Mouse (Mus musculus) A20 (cell line): ENCODE measurements around the gene Mcub.

Experiments used
- DNase-seq: peaks from one replicate; pipeline ENCODE4 v3.0.0-alpha.2; 2011; ENCODE audit warnings: low read depth, low spot score

Gene Mcub

GRCm38 (mm10) chr3:129969432-129970395 lies at the start of gene Mcub:
TSS of gene Mcub (minus strand) at chr3:129970206.
- DNase-seq: peak; percentile 34

DNA sequence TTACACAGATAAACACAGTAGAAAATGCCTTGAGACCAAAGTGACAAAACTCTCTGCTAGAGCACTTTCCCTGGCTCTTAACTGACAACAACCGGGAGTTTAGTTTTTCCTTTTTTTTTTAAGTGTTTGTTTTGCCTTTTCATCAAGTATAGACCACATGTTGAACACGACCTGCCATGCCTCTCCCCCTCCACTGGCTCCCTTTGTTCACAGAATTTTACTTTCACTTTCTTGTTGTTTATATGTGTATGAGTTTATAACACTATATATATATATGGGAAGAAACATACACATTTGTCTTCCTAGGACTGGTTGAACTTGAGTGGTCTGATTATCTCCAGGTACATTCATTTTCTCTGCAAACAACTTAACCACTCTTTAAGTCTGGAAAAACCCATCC lies 42.9 kb upstream of the Mcub start:
- no peak for DNase-seq

DNA sequence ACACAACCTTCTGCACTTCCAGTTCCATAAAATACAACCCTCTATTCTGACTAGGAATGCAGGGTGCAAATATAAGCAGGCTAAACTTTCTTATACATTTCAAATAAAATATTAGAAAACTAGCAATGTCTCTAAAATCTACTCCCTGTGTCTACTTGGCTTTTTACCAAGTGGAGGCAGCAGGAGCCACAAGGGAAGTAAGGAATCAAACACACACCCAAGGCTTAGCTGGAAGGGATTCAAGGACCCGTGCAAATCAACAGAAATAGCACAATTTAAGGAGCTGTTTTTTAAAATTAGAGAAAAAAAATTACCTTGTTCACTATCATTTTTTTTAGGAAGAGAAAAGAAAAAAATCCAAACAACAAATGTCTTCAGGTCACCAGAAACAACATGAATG lies 41.2 kb upstream of the Mcub start:
- no peak for DNase-seq

DNA sequence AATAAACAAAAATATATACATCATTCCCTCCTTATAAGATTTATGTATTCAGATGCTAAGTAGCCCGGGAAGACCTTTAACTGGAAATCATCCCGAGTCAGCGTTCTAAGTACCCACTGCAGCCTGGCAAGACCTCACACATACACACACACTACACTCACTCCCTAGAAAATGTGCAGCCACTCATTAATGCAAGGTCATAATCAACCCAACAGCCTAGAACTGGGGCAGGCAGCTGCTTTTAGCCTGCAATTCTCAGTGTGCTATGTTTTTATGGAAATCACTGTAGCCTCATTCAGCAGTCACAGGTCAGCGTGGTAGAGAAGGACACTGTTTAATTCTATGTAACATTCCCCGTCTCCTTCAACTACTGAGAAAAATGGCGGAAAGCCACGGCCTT lies 36.1 kb upstream of the Mcub start:
- no peak for DNase-seq

DNA sequence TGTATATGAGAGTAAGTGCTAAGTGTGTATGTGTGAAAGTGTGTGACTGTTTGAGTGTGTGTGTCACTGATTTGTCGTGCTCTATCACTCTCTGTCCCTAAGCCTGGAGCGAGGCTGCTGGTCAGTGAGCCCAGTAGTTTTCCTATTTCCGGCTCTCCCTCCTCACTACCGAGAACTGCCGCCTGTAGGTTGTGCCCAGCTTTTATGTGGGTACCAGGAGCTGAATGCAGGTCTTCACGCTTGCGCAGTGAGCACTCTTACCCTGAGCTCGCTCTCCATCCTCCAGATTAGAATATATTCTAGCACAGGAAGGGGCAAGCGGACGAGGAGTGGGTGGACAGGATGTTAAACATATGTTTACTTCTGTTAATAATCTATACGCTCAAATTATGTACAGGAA lies 30.9 kb upstream of the Mcub start:
- no peak for DNase-seq

DNA sequence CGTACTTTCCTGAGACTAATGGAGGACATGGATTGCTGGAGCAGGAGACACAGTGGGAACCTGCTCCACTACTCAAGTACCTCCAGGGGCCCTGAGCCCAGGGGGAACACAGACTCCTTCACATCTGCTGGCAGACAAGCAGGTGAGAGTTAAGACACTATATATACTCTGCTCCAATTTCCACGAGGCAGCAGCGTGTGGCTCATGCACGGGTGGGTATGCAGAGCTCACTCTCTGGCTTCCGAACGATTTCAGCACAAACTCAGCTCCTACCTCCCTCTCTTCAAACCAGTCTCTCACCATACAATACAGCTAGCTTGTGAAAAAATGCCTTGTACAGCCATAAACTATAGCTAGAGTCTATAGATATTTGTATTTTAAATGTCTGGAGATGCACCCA lies 28.5 kb upstream of the Mcub start:
- DNase-seq: no peak

DNA sequence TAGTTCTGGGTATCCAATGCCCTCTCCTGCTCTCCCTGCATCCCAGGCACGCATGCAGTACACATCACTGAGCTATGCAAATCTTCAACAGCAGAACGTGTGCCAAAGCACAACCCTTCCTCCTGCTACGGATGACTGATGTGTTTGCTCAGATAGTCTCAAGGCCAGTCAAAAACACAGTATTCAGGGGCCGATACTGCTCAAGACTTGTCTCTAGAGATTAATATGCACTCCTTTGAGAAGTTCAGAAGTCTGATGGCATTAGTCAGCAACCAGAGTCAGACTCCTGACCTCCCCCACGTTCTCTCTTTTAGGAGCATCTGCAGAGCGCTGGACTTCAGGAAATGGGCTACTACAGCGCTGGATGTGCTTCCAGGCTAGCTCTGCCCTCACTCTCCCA lies 28.0 kb upstream of the Mcub start:
- no peak for DNase-seq

DNA sequence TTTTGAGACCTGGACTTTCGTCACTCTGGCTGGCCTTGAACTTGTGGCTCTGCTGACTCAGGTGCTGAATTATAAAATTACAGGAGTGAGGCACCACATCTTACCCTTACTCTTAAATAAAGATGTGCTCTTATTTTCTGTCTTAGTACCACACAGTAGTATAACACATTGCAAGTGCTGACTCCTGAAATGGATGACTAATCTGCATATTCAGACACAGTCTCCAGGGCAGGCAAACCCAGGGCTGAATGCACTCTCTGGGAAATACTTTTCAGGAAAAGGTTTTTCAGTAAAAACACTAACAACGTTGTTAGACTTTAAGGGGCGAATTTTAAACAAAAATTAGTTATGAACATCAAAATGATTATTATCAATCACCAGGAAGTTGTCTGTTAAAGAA lies 27.3 kb upstream of the Mcub start:
- no peak for DNase-seq

- DNase-seq: no peak
Measured at GRCm38 (mm10) chr3:129987297-129987696, 17.3 kb upstream of the Mcub start.

DNA sequence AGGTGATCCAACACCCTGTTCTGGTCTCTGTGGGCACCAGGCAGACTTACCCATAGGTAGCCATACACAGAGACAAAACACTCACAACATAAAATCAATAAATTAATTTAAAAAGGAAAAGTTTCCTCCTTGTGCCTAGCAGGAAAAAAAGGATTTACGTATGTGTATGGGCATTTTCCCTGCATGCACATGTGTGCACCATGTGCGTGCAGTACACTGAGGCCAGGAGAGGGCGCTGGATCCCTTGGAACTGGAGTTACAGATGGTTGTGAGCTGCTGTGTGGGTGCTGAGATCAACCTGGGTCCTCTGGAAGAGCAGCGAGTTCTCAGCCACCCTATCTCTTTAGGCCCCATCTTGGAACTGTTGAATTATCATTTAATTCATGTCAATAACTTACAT lies 15.3 kb upstream of the Mcub start:
- DNase-seq: peak; percentile 31

DNA sequence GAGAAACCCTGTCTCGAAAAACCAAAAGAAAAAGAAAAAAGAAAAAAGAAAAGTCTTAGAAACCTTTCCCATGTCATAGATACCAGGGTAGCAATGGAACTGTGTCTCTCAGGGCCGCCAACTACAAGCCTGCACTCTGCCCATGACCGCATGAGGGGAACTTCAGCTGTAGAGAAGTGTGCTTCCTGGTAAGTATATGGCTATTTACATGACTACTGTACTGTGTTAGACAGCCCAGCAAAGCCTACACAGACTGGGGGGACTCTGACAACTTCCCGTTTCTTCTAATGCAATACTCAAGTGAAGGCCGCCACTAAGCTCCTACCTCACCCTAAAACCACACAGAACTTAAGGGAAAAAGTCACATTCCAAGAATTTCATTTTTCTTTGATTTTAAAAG lies 14.8 kb upstream of the Mcub start:
- no peak for DNase-seq

DNA sequence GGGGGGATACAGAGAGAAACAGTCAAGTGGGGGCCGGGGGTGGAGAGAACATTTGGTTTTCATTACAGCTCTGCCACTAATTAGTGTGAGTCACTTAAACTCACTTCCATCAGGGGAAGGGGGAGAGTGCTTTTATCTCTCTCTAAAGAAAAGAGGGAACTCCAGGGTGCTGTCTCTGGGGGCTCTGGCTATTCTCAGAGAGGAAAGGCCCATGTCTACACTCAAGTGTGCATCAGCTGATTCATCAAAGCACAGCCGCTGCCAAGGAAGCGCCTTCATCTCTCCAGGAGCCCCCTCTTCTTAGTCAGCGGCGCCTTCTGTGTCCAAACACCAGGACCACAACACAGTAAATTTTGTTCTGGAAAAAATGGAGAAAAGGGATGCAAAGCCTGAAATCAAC lies 12.3 kb upstream of the Mcub start:
- no peak for DNase-seq

DNA sequence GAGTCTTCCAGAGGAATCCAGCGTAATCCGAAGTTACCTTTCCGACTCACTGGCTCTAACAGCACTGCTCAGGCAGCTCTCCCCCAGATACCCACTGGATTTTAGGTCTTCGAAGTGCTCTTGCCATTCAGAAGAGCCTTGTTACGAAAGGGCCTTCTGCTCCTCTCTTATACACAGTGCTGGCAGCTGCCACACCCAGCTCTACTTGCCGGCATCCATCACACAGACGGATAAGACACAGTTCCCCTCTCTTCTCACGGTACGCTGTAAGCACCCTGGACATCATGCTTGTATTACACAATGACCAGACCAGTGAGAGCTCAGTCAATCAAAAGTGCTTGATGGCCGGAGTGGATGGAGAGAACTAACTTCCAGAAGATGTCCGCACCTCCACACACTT lies 11.8 kb upstream of the Mcub start:
- DNase-seq: no peak

GRCm38 (mm10) chr3:129979510-129979909 lies 9.5 kb upstream of the Mcub start:
- no peak for DNase-seq

DNA sequence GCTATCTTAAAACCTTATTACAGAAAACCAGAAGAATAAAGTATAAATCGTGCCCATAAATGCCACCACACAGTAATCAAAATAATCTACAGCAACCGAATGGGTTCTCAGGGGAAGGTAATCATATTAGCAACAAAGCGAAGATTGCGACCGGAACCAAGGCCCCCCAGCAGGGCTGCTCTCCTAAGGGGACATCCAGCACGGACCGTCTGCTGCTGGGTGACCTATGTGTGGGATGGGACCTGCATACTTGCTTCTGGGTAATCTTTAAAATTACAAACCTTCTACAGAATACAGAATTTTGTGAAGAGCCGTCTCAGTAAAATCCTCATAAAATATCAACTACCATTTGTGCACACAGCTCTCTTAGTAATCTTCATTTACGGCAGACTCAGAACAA lies 8.7 kb upstream of the Mcub start:
- DNase-seq: no peak

- DNase-seq: no peak
Measured at GRCm38 (mm10) chr3:129976317-129976716, 6.3 kb upstream of the Mcub start.

DNA sequence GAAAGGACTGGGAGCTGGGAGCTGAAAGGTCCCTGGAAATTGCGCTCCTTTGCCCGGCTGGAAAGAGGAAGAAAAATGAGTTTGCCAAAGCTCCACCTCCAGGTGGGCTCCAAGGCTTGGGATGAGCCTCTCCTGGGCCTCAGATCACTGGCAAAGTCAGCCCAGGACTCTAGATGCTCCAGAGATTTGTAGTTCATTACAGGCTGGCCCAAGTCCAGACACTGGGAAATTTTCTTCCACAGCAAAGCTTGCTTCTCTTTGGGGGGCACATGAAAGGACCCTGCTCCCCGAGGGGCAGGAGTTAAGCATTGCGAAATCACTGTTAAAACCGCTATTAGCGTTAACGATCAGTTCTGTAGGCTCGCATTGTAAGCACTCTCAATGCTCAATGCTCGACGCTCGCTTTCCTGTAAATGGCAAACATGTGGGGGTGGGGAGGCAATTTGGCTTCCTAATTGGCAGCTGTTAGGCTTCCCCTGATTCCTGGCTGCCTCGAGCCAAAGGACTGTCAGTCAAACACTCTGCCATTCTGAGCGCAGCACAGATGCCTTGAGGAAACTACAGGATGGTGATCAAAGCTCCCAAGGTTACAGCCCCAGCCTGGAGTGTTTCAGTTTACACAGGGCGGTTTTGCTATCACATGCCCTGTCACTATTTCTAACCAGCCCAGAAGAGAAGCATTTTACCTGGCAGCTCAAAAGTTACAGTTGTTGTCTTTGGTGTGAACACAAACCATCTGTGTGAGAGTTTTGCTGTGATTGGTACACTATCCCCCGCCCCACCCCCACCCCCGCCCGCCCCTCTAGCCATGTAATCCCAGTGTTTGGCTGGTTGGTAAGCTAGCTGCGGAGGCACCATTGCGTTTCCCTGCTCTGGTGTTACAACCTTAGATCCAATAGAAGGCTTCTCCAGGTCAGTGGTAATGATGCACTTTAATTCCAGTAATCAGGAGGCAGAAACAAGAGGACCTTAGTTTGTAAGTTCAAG lies 816 bp upstream of the Mcub start:
- no peak for DNase-seq

DNA sequence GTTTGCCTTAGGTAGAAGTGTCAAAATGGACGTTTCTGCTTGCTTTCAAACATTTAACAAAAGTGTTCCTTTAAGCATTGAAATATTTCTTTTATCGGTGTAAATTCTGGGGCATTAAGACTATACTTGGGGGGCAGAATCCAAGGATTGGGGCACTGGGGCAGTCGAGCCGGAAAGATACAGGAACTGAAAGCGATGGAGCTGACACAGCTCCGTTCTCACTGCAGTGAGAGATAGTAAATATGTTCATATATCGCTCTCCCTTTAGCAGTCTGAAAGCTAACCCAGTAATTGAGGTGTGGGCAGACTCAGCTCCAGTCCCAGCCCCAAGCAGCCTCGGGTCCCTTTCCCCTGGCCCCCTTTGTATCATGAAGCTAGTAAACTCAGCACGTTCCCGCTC lies 975 bp downstream of the Mcub start:
- peak; percentile 35 for DNase-seq

DNA sequence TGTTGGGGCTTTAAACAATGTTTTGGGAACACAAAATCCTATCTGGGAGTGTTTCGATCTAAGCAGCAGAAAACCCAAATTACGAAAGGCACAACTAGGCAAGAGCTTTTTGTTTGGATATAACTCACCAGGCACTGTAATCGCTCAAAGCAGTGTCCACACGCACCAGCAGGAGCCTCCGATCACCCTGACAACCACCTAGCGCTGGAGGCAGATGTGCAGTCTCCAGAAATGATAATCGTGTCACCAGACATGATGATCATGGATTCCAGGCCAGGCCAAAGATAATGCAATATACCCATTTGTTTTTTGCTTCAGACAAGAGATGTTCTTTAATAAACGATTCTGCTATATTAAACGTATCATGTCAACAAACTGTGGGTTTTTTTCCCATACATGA lies 2.1 kb downstream of the Mcub start:
- no peak for DNase-seq

- no peak for DNase-seq
Measured at GRCm38 (mm10) chr3:129964681-129965080, 5.3 kb downstream of the Mcub start.

GRCm38 (mm10) chr3:129962533-129962932 lies 7.5 kb downstream of the Mcub start:
- DNase-seq: no peak

DNA sequence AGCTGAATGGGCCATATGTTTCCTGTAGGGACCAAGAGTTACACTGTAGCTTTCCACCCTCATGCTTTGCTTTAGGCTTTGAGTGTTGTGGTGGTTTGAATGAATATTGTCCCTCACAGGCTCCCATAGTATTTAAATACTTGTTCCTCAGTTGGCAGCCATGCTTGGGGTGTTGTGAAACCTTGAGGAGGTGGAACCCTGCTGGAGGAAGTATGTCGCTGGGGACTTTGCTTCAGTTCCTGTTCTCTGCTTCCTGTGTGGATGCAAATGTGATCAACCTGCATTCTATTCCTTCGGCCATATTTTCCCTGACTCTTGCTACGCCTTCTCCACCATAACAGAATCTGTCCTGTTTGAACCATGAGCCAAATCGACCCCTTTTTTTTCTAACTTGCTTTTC lies 16.7 kb downstream of the Mcub start:
- no peak for DNase-seq
